Mouse (Mus musculus) macrophage (primary cell): ENCODE results near the gene Cela2a. TPM values are rescaled to one million over a fixed set of nuclear protein-coding genes. Genes with fewer than 3 reads are reported as not detected.
"Not testable (repeated sequence)": the region's sequence is repeated elsewhere in the genome, so short reads cannot be mapped to it uniquely, and the experiment has no call there.

ENCODE experiments used
- H3K27ac ChIP-seq: fragments of 350-480 bp; formaldehyde crosslinking; 2 replicates; pipeline ENCODE4 v1.9.0; 2021
- H3K36me3 ChIP-seq: fragments of 350-480 bp; formaldehyde crosslinking; 2 replicates; pipeline ENCODE4 v1.9.0; 2021; ENCODE audit errors: inconsistent target
- H3K4me3 ChIP-seq: fragments of 350-480 bp; formaldehyde crosslinking; 2 replicates; pipeline ENCODE4 v1.9.0; 2021; ENCODE audit errors: inconsistent target
- H3K79me2 ChIP-seq: fragments of 350-480 bp; formaldehyde crosslinking; 2 replicates; pipeline ENCODE4 v1.9.0; 2021; ENCODE audit errors: inconsistent target
- WGBS: methylation state at CpG from one replicate; pipeline ENCODE4 v1.1.7; 2026; ENCODE audit warnings: inconsistent platforms; ENCODE audit not compliant: missing documents; 5-methylcytosine and 5-hydroxymethylcytosine counted together
- polyA plus RNA-seq: library from polyadenylated mRNA; stranded (reverse); fragments of 250-400 nt; gene quantifications from 3 replicates; pipeline ENCODE4 v1.2.4, GENCODE M21; 2018; ENCODE audit warnings: inconsistent platforms

Cela2a gene
- polyA plus RNA-seq, 1 experiment from 2014 or later: not detected

- Histone ChIP-seq H3K4me3 (no peak overlapping the region), H3K27ac (no peak overlapping the region), H3K36me3 (peaks cover 86% of the 10 kb centered on the region), H3K79me2 (no peaks in the 10 kb centered on the region)
- WGBS: 95% methylated on average over 8 of the region's 8 CpGs
These were observed 44.6 kb downstream of the Cela2a start for GRCm38 (mm10) chr4:141781201-141781985.

GRCm38 (mm10) chr4:141779828-141780227 lies 46.1 kb downstream of the Cela2a start:
- Histone ChIP-seq H3K79me2 (no peaks in the 10 kb centered on the region), H3K36me3 (peaks cover 88% of the 10 kb centered on the region), H3K27ac (no peak overlapping the region), H3K4me3 (no peak overlapping the region)
- WGBS: 92% methylated on average over 8 of the region's 8 CpGs

DNA sequence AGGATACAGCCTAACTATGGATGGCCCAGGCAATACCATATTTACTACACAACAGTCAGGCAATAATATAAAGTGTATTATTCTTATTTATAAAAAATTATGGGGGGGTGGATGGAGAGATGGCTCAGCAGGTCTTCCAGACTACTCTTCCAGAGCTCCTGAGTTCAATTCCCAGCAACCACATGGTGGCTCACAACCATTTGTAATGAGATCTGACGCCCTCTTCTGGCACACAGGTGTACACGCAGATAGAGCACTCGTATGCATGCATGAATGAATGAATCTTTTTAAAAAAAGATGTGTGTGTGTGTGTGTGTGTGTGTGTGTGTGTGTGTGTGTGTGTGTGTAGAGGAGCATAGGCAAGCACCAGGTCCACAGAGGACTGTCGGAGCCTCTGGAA lies 52.9 kb downstream of the Cela2a start:
- 98% methylated on average over 4 of the region's 4 CpGs for WGBS
- peaks cover 81% of the 10 kb centered on the region for H3K36me3 ChIP-seq
- not testable (repeated sequence) for H3K27ac ChIP-seq, H3K79me2 ChIP-seq, H3K4me3 ChIP-seq

DNA sequence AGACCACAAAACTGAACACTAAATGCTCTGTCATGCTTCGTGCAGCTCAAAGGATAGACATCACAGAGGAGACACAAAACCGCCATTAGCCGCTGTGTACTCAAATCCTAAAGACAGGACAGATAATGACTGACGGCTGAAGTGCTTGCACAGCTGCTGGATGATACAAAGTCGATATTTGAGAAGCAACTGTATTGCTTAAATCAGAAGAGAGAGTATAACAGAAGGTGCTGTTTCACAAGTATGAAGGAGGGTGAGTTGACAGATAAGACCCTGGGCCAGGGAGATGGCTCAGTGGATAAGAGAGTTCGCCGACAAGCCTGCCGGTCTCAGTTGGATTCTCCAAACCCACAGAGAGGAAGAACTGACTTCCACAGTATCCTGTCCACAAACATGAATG lies 54.1 kb downstream of the Cela2a start:
- peaks cover 75% of the 10 kb centered on the region for H3K36me3 ChIP-seq
- no peak overlapping the region for H3K27ac ChIP-seq
- no peaks in the 10 kb centered on the region for H3K79me2 ChIP-seq
- no peak overlapping the region for H3K4me3 ChIP-seq
- 64% methylated on average over 7 of the region's 8 CpGs for WGBS

DNA sequence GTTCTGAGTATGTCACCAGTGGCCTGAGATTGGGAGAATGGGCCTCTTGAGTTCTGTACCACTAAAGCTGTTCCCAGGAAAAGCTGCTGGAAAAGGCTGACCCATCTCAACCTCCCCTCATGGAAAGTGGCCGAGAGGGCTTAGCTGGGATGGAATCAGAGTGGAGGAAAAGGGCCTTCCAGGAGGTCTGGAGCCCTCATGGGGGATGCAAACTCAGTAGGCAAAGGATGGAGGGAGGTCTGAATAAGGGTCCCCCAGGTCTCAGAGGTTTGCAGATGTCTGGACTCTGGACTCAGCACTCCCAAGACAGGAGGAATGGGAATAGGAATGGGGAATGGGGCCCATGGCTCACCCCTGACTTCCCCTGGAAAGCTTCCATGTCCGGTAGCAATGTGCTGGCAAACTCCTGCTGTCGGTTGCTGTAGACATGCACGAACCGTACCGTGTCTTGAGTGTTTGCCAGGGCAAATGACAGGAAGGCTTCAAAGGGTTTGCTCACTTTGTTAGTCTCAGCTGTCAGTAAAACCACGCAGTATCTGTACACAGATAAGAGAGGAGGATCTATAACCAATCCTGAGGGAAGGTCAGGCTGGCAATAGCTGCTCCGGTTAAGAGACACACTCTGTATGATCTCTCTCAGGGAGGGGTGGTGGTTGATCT lies 56.3 kb downstream of the Cela2a start:
- WGBS: 84% methylated on average over 8 of the region's 8 CpGs
- no peak overlapping the region for H3K4me3 ChIP-seq
- no peak overlapping the region for H3K27ac ChIP-seq
- peaks cover 54% of the 10 kb centered on the region for H3K36me3 ChIP-seq
- no peaks in the 10 kb centered on the region for H3K79me2 ChIP-seq

GRCm38 (mm10) chr4:141767353-141768036 lies 58.5 kb downstream of the Cela2a start:
- H3K4me3 ChIP-seq: no peak overlapping the region
- 98% methylated on average over 16 of the region's 19 CpGs for WGBS
- H3K79me2 ChIP-seq: no peaks in the 10 kb centered on the region
- H3K27ac ChIP-seq: peak overlapping the region; percentile 54
- peaks cover 58% of the 10 kb centered on the region for H3K36me3 ChIP-seq

GRCm38 (mm10) chr4:141766668-141767352 lies 59.1 kb downstream of the Cela2a start:
- peaks cover 58% of the 10 kb centered on the region for H3K36me3 ChIP-seq

GRCm38 (mm10) chr4:141766316-141766667 lies 59.7 kb downstream of the Cela2a start:
- no peaks in the 10 kb centered on the region for H3K79me2 ChIP-seq
- H3K27ac ChIP-seq: peak overlapping the region; percentile 54
- H3K4me3 ChIP-seq: no peak overlapping the region
- 14% methylated on average over 8 of the region's 8 CpGs for WGBS
- peaks cover 58% of the 10 kb centered on the region for H3K36me3 ChIP-seq

More at GRCm38 (mm10) chr4:141766668-141767352, 59.1 kb downstream of the Cela2a start:
- no peaks in the 10 kb centered on the region for H3K79me2 ChIP-seq
- no peak overlapping the region for H3K4me3 ChIP-seq
- H3K27ac ChIP-seq: peak overlapping the region; percentile 54
- WGBS: 79% methylated on average over 19 of the region's 19 CpGs

- WGBS: 83% methylated on average over 3 of the region's 3 CpGs
- no peak overlapping the region for H3K27ac ChIP-seq
- no peak overlapping the region for H3K4me3 ChIP-seq
- H3K36me3 ChIP-seq: peaks cover 47% of the 10 kb centered on the region
- H3K79me2 ChIP-seq: no peaks in the 10 kb centered on the region
These were observed 61.0 kb downstream of the Cela2a start for GRCm38 (mm10) chr4:141765008-141765407.

Other genes starting within 250 kb of the Cela2a start
- gene Fblim1, start 220.1 kb downstream of the Cela2a start, polyA plus RNA-seq: 107 to 177 TPM (median 134 TPM) in 3 replicates
- gene Tmem82, start 207.5 kb downstream of the Cela2a start, polyA plus RNA-seq: 1.3 to 4.5 TPM (median 2.7 TPM) in 3 replicates
- gene Slc25a34, start 202.3 kb downstream of the Cela2a start, polyA plus RNA-seq: 0.09 to 0.17 TPM in 2 of 3 replicates, not detected in the other
- gene Plekhm2, start 161.3 kb downstream of the Cela2a start, polyA plus RNA-seq: 44.8 to 76.0 TPM (median 74.2 TPM) in 3 replicates
- gene Rsc1a1, start 140.6 kb downstream of the Cela2a start, polyA plus RNA-seq: 4.2 to 8.9 TPM in 2 of 3 replicates, not detected in the other
- 32.2 to 37.7 TPM (median 33.4 TPM) in 3 replicates for gene Ddi2, start 102.7 kb downstream of the Cela2a start, polyA plus RNA-seq
- gene Agmat, start 79.5 kb downstream of the Cela2a start, polyA plus RNA-seq: not detected in 3 replicates
- 10.2 to 13.9 TPM (median 12.2 TPM) in 3 replicates for gene Dnajc16, start 35.2 kb downstream of the Cela2a start, polyA plus RNA-seq
- 16.4 to 31.0 TPM (median 27.3 TPM) in 3 replicates for gene Casp9, start 32.5 kb downstream of the Cela2a start, polyA plus RNA-seq
- gene Ctrc, start 20.2 kb upstream of the Cela2a start, polyA plus RNA-seq: not detected in 3 replicates
- 472 to 767 TPM (median 504 TPM) in 3 replicates for gene Efhd2, start 48.8 kb upstream of the Cela2a start, polyA plus RNA-seq
- 3.0 to 8.6 TPM (median 5.4 TPM) in 3 replicates for gene Fhad1, start 188.9 kb upstream of the Cela2a start, polyA plus RNA-seq